Mouse (Mus musculus) layer of hippocampus, adult 9-11 months (tissue): Measurements from ENCODE around the gene Acad9.

Experiments used
- DNase-seq: peaks from one replicate; pipeline ENCODE4 v3.0.0; 2022

Gene Acad9

DNA sequence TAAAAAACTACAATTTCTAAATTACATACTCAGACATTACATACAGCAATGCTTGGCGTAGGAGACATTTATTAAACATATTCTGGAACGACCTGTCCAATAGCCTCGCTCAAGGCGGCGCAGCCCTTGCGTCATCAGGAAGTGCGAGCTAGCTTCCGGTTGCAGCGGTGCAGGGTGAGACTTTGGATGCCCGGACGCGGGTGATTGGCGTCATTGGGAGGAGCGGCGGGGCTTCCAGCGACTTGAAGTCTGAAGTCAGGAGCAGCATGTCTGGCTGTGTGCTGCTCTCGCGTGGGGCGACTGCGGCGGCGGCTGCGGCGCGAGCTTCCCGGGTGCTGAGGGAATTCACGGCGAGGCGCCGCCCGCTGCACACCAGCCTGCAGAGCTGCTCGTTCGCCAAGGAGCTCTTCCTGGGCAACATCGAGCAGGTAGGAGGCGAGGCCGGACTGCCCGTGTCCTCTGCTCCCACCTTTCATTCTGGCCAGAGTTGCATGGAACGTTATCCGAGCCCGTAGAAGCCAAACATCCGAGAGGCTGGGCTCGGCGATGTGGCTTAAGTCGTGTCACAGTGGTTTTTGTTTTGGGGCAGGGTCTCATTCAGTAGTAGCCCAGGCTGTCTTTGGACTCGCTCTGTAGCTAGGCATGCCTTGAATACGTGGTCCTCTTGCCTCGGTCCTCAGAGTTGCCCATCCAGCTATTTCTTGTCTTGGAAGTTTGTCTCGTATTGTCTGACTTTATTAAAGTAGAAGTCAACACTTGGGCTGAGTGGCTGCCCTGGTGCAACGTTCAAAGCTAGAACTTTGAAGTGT lies at the start of gene Acad9:
Gene Acad9 (plus strand): TSS at position 137 of the 809 bp plus-strand sequence.
- DNase-seq, result peak; percentile 96

DNA sequence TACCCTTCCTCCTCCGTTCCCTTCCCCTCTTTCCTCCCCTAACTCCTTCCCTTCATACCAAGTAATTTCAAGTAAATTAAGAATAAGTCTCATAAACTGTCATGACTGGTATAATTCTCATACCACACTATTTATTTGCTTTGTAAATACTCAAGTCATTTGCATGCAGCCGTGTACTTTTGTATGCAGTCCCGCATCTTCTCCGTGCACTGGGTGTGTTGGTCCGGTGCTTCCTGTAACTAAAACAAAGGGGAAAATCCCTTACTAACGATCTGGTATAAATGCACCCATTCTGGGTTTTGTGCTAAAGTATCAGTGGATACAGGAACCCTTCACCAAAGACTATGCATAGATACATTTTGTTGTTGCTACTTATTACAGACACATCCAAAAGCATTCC lies 40.0 kb upstream of the Acad9 start:
- DNase-seq, result no peak

DNA sequence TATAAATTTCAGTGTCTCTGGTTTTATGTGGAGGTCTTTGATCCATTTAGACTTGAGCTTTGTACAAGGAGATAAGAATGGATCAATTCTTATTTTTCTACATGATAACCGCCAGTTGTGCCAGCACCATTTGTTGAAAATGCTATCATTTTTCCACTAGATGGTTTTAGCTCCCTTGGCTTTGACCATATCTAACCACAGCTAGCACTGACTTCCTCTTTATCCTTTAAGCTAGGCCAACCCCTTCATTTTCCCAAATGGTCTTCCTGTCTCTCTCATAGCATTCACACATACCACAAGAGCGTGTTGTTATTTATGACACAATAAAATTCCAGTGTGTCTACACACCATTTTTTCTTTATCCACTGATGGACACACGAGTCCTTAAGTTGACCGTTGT lies 35.8 kb upstream of the Acad9 start:
- DNase-seq, result no peak

DNA sequence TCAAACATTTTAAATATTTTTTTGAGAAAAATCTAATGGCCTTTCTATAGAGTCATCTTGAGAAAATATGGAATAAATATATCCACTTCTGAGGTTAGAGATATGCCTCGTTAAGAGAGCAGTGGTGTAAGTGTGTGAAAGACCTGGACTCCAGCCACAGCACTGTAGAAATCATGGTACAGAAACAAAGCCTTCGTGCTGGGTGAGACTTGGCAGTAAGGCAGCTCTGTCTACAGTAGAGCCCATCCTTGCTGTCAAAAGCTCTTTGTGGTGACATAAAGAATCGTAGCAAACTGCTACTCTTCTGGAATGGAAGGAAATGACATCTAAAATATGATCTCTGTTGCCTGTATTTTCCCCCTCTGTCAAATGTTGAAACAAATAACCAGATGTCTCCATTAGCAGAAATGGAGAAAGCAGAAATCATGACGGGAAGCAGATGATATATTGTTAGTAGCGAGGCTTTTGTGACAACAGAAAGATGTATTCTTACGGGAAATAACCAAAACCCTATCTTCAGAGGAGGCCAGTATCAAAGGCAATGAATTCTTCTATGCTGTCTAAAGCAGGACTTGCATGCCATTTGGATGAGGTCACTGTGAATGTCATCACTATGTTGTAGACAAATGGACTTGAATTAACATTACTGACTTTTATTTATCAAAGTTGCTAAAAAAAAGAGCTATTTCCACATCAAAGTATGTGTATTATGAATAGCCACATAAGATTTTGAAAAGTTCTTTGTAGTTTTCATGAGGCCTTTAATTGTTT lies 33.9 kb upstream of the Acad9 start:
- no peak for DNase-seq

DNA sequence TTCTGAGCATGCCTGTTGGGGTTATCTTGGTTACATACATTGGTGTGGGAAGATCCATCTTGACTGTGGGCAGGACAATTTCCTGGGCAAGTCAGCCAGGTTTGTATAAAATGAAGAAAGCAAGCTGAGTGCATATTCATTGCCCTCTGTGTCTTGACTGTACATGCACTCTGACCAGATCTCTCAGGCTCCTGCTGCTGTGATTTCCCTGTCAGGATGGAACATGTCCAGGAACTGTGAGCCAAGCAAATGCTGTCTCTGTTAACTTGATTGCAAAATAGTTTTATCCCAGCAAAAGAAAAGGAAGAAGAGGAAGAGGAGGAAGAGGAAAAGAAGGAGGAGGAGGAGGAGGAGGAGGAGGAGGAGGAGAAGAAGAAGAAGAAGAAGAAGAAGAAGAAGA lies 21.3 kb upstream of the Acad9 start:
- DNase-seq, result no peak

DNA sequence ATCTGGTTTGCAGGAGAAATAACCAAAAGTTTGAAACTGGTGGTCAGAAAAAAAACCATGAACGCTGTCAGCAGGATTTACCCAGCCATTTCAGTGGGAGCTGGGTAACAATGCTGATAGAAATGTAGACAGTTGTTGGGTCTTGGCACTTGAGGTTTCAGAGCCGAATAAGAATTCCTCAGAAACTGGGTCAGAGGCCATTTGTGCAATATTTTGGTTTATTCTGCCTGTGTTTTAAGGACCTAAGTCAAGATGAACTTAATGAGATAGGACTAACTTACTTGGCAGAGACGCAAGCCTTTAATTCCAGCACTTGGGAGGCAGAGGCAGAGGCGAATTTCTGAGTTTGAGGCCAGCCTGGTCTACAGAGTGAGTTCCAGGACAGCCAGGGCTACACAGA lies 20.7 kb upstream of the Acad9 start:
- no peak for DNase-seq

DNA sequence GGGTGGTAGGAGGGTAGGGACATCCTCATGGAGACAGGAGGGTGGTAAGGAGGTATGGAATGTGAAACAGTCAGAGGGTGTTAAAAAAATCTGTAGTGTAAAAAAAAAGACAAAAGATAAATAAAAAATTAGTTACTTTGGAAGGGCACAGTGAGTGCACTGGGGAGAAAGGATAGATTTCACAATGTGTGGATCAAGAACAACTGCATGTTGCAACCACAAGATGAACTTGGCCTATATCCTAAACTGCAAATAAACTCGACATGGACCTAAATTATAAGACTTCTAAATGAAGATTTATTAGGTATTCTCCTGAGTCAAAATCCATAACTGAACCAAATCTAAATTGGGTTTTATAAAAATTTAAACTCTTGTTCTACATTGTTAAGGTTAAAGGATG lies 16.7 kb upstream of the Acad9 start:
- DNase-seq, result no peak

DNA sequence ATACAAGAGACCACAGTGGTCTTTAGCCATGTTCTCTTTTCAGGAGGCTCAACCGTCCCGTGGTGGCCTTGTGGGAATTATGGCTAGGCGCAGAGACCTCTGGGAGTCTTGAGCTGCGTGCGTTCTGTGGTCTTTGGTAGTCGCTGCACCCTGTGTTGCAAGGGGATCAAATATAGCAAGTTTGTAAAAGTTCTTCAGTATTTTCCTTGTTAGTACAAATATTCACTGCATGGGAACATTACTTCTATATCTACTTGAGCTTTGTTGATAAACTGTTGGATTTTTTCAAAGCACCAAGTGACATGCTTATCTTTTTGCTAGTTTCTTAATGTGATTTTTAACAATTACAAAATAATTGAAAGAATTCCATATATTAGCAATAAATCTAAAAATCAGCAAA lies 12.3 kb upstream of the Acad9 start, which contains the start of gene Ccdc144b:
Gene Ccdc144b (minus strand): TSS at position 101 of the 400 bp plus-strand sequence.
- no peak for DNase-seq

DNA sequence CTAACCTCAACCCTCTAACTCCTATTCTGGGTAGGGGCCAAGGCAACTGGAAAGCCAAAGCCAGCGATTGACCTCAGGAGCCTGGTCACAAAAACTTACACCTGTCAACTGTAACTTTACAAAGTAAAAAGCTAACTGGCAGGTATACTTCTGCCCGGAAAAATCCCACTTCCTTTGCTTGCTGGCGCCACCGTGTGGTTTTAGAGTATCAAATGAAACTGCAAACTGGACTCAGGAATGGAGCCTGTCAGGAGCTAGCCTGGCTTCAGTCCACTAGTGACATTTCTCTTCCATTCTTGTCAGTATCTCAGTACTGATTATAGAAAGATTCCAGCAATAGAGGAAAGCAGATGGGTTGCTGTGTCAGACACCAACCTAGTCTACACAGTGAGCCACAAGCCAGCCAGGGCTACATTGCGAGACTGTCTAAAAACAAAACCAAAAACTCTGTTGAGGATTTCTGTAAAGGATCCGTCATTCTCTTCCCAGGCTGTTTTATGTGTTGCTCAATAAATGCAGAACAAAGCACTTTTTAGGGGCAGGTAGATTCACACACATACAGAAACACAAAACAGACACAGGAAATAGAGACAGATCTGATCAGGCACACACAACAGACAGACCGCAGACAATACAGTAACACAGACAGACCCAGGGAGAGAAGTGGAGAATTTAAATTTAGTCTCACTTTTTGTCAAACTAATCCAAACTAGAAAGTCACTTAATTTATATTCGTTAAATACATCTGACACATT lies 5.5 kb upstream of the Acad9 start:
- no peak for DNase-seq

DNA sequence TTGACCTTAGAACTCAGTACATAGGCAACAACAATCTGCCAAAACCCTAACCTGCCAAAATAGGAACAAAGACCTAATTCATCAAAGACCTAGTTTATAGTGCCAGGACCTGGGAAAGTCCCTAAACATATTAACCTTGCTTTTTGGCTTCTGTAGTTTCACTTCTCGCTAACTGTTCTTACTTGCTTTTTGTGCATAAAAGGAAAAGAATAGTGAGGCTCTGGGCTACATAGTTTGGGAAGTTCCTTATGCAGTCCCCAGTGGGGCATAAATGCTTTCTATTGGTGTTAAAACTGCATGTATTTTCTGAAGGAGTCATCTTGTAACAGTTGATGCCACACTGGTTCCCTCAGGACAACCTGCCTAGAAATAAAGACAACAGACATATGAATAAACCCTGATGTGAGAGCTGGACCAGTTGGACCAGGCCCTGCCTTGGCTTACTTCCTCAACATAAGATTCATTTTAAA lies 1.2 kb upstream of the Acad9 start:
- DNase-seq, result no peak

DNA sequence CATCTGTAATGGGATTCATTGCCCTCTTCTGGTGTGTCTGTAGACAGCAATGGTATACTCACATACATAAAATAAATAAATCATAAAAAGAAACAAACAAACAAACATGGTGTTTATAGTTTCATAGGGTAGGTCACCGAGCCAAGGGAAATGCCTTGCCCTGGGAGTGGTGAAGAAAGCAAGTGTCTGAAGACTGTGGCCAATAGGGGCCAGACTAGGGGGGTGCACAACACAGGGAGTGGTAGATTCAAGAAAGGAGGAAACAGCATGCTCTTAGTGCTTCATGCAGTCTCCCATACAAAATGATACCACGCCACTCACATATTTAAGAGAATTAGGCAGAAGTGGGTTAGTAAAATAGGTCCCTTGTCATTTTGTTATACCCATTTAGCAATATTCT lies 613 bp upstream of the Acad9 start:
- no peak for DNase-seq

DNA sequence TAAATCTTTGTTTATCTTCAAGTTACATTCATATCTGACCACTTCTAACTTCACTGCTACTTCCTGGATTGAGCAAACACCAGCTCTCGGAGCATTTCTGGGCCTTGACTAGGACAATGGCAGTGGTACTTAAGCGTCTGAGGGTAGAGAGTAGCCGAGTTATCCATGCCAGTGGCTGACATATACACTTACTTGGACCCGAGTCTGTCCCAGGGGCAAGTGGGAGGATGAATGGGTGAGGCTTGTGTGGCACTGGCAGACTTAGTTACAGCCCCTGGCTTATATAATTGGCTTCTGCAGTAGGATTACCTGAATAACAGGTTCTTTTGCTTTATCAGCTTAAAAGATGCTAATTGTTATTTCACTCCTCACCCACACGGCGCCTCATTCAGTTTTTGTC lies 2.0 kb downstream of the Acad9 start:
- DNase-seq, result no peak

DNA sequence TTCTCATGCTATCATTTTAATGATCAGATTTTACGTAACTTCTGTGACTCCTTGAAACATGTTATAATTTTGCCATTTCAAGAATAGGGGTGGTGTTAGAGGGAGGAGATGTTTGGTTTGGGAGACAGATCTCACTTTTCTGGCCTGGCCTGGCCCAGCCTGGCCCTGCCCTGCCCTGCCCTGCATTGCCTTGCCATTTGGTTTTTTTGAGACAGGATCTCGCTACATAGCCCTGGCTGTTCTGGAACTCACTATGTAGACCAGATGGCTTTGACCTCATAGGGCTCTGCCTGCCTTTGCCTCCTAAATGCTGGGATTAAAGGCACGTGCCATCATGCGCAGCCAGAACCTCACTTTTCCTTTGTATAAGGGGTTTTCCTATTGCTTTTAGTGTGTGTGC lies 4.7 kb downstream of the Acad9 start:
- no peak for DNase-seq

DNA sequence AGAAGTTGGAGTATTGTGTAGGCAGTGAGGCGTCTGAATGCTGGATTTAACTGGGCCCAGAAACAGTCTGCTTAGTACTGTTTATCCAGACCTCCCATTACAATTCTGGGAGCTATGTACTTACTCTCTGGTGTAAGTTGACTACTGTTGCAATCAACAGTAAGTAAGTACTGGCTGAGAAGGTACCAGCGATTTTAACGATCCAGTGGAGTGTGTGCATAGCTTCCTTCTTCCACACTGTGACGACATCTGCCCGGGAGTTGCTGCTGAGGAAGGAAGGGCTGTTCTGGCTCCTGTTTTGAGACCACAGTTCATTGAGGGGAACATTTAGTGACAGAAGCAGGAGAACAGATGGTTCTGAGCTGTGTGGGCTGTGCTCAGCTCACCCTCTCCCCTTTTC lies 5.3 kb downstream of the Acad9 start:
- DNase-seq, result peak; percentile 15

DNA sequence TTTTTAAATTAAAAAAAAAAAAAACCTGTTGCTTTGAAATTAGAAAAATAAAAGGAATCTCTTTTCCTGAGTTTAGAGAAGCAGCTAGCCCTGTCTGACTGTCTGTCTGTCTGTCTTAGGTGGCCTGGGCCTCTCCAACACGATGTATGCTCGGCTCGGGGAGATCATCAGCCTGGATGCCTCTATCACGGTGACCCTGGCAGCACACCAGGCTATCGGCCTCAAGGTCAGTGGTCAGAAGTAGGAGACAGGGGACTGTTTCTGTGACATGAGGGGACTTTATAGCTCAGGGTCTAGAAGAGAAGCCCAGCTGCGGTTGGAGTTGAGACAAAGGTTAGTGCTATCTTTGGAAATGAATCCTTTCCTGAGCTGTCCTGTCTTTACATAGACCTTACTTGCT lies 8.5 kb downstream of the Acad9 start:
- DNase-seq, result no peak

DNA sequence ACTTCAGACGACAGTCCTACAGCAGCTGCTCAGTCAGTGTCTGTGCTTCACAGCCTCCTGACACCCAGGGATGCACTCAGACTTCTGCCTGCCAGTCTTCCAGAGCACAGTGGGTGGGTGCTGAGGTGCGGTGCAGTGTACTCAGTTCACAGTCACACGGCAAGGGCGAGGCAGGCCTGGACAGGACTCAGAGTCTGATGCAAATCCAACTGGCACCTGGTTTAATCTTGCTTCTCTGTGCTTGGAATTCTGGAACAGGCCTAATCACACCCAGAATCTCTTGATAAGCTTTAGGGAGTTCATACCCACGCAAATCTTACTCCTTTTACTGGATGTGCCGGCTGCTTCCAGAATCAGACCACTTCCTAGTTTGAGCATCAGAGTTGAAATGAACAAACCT lies 9.7 kb downstream of the Acad9 start:
- no peak for DNase-seq

DNA sequence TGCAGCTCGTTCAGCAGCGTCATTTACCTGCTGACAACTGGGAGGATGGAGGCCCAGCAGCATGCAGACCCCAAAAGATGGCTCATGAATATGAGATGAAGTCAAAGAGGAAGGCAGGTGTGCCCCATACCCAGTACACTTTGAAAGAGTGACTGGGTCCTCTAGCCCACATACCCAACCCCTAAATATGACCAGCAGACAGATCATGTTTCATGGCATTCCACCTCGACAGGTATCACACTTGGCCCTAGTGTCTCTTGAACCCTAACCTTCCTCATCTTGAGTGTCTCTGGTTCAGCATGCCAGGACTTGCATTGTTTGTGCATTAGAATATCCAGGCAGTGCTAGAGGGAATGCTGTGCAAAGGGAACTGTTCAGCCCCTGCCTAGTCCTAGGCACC lies 11.6 kb downstream of the Acad9 start:
- no peak for DNase-seq

DNA sequence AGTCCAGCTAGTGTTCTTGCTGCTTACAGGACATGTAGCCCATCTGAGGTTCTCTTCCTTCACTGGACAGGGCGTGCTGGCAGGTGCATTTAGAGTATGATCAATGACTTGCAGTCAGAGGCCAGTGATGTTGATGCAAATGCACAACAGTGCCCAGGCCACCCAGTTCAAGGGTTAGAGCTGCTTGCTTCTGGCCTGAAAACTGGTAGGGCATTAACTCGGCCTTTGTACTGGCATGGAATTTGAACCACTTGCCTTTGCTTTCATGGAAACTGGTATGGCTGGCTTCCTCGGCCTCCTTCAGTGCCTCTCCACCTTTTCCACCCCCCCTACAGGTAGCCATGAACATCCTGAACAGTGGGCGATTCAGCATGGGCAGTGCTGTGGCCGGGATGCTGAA lies 14.1 kb downstream of the Acad9 start:
- no peak for DNase-seq

DNA sequence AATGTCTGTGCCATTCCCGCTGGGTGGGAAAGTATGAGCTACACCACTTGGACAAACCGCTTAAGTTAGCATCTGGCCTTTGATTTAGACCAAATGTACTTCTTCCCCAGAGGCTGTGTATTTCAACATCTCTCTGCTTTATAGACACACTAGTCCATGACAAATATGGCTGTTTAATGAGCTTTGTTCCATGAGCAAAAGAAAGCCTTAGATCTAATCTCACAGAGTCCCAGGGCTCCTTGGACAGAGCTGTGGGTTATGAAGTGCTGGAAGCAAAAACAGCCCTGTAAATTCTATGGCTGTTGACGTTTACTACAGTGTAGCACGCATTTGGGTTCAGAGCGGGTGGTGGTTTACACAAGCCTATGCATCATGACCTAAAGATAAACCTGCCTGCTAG lies 15.0 kb downstream of the Acad9 start:
- DNase-seq, result no peak

DNA sequence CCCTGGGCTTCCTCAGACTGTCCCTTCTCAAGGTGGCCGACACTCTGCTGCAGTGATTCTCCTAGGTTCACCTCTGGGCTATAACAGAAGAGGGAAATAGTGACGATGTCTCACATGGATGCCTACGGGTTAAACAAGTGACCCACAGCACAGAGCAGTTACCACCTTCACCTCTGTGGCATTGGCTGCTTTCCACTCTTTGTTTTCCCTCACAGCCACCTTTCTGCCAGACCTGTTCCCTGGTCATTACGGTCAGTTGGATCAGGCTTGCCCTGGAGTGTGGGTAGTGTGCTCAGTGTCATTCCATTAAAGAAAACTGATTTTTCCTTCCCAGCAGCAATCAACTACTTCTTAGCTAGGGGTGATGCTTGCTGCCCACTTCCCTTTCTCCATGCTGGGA lies 17.1 kb downstream of the Acad9 start:
- no peak for DNase-seq

DNA sequence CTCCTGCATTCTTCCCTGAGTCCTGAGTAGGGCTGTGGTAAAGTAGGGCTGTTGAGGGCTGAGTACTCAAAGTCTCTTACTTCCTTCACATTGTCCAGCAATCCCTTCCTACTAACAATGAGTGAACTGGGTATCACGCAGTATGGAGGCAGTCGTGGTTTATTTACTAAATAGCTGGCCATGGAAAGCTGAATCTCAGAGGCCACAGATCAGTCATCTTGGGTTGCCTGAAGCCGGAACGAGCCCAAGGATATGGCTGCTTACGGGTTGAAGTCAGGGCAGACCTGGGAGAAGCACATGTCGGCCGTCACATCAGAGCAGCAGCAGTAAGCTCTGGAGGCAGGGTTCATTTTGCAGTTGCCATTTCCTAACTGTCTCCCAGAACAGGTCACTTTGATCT lies 17.6 kb downstream of the Acad9 start:
- DNase-seq, result no peak

DNA sequence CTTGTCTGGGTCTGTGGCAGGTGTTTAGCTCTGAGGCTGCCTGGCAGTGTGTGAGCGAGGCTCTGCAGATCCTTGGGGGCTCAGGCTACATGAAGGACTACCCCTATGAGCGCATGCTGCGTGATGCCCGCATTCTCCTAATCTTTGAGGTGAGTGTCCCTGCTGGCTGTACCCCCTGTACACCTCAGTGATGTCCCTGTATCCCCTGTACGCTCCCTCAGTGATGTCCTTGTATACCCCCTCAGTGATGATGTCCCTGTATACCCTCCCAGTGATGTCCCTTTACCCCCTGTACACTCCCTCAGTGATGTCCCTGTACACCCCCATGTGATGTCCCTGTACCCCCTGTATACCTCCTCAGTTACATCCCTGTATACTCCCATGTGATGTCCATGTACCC lies 19.6 kb downstream of the Acad9 start:
- no peak for DNase-seq

DNA sequence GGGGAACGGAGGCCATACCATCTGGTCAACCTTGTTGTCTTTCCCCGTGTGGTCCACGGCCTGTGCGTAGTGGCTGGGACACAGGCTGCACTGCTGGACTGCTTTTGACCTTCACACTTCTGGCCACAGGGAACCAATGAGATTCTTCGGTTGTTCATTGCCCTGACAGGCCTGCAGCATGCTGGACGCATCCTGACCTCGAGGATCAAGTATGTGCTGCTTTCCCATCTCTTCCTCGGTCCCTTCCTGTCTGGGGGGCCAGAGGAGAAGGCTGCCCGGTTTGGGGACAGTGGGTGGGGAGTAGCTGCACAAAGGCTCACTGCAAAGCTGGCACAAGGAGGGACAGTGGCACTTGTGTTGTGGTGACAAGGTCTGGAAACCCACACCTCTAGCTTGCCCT lies 21.8 kb downstream of the Acad9 start:
- no peak for DNase-seq

DNA sequence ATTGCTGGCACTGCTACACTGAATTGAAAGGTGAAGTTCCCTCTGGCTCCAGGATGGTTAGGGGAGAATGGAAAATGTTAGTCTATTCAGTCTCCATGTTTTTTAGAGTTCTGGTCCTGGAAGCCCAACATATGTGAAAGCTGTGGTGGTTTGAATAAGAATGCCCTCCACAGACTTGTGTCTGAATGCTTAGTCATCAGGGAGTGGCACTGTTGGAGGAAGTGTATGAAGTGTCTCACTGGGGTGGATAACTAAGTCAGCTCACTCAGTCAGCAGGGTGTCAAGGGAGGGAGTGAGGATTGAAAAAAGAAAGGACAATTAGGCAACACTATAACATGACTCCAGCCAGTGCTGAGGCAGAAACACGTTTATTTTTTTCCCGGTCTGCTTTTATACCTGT lies 29.6 kb downstream of the Acad9 start:
- no peak for DNase-seq
